Mouse (Mus musculus): ENCODE measurements around the gene Nr6a1. TPM values are rescaled to one million over a fixed set of nuclear protein-coding genes. Genes with fewer than 3 reads are reported as not detected.

Nr6a1 gene
- polyA plus RNA-seq, 1 experiment from 2014 or later = 1.9 TPM

- no peak overlapping the region for H3K27ac ChIP-seq (ENCODE audit: low read depth, low read length)
- no peak for ATAC-seq (replicated peaks; ENCODE audit: insufficient number of reproducible peaks, low FRiP score, low TSS enrichment)
- H3K9me3 ChIP-seq (replicated peaks; ENCODE audit: control insufficient read depth, low read length) = no peaks in the 10 kb centered on the region
- peak overlapping the region; percentile 38 for H3K4me3 ChIP-seq (ENCODE audit: low read depth, low read length)
- 4% methylated on average over 29 of the region's 29 CpGs for WGBS (ENCODE audit: insufficient replicate concordance)
- H3K4me2 ChIP-seq = peak overlapping the region; percentile 73
- peak overlapping the region; percentile 52; the same call in 1 of the 2 replicates for H3K9ac ChIP-seq (ENCODE audit: low read depth, low read length)
- H3K27me3 ChIP-seq (ENCODE audit: control insufficient read depth, insufficient read depth, low read length) = peaks cover 44% of the 10 kb centered on the region
- no peaks in the 10 kb centered on the region for H3K36me3 ChIP-seq (ENCODE audit: control insufficient read depth, insufficient read depth, low read length)
- 0 out of 2 replicates have a peak, but pooled peaks cover 2% of the 10 kb centered on the region for H3K4me1 ChIP-seq (ENCODE audit: control insufficient read depth, insufficient read depth, low read length)
Measured at GRCm38 (mm10) chr2:38688791-38689520, 238.5 kb downstream of the Nr6a1 start.

- Histone ChIP-seq H3K27ac (ENCODE audit: low read depth, low read length) (no peak overlapping the region), H3K4me1 (ENCODE audit: control insufficient read depth, insufficient read depth, low read length) (0 out of 2 replicates have a peak, but pooled peaks cover 2% of the 10 kb centered on the region), H3K27me3 (ENCODE audit: control insufficient read depth, insufficient read depth, low read length) (peaks cover 30% of the 10 kb centered on the region), H3K4me3 (ENCODE audit: low read depth, low read length) (no peak overlapping the region), H3K9me3 (replicated peaks; ENCODE audit: control insufficient read depth, low read length) (no peaks in the 10 kb centered on the region), H3K9ac (ENCODE audit: low read depth, low read length) (0 out of 2 replicates have a peak overlapping the region, but pooled peaks have one; percentile 10), H3K36me3 (ENCODE audit: control insufficient read depth, insufficient read depth, low read length) (no peaks in the 10 kb centered on the region), H3K4me2 (no peak overlapping the region)
- 70% methylated on average over 3 of the region's 3 CpGs for WGBS (ENCODE audit: insufficient replicate concordance)
- no peak for ATAC-seq (replicated peaks; ENCODE audit: insufficient number of reproducible peaks, low FRiP score, low TSS enrichment)
Measured at GRCm38 (mm10) chr2:38685746-38686145, 241.7 kb downstream of the Nr6a1 start.

GRCm38 (mm10) chr2:38683083-38683482, 244.4 kb downstream of the Nr6a1 start:
- no peak for ATAC-seq (replicated peaks; ENCODE audit: insufficient number of reproducible peaks, low FRiP score, low TSS enrichment)
- H3K27me3 ChIP-seq (ENCODE audit: control insufficient read depth, insufficient read depth, low read length) = peaks cover 17% of the 10 kb centered on the region
- WGBS (ENCODE audit: insufficient replicate concordance) = 64% methylated on average over 5 of the region's 5 CpGs

GRCm38 (mm10) chr2:38682209-38682608, 245.3 kb downstream of the Nr6a1 start:
- H3K4me2 ChIP-seq = no peak overlapping the region
- no peak overlapping the region for H3K4me3 ChIP-seq (ENCODE audit: low read depth, low read length)
- no peak overlapping the region for H3K27ac ChIP-seq (ENCODE audit: low read depth, low read length)

More at GRCm38 (mm10) chr2:38683083-38683482, 244.4 kb downstream of the Nr6a1 start:
- H3K27ac ChIP-seq (ENCODE audit: low read depth, low read length) = no peak overlapping the region
- no peak overlapping the region for H3K9ac ChIP-seq (ENCODE audit: low read depth, low read length)
- no peak overlapping the region for H3K4me2 ChIP-seq
- no peaks in the 10 kb centered on the region for H3K9me3 ChIP-seq (replicated peaks; ENCODE audit: control insufficient read depth, low read length)
- no peak overlapping the region for H3K4me3 ChIP-seq (ENCODE audit: low read depth, low read length)
- H3K36me3 ChIP-seq (ENCODE audit: control insufficient read depth, insufficient read depth, low read length) = no peaks in the 10 kb centered on the region
- H3K4me1 ChIP-seq (ENCODE audit: control insufficient read depth, insufficient read depth, low read length) = no peaks in the 10 kb centered on the region

GRCm38 (mm10) chr2:38678947-38679346, 248.5 kb downstream of the Nr6a1 start:
- no peak for ATAC-seq (replicated peaks; ENCODE audit: insufficient number of reproducible peaks, low FRiP score, low TSS enrichment)
- no peaks in the 10 kb centered on the region for H3K36me3 ChIP-seq (ENCODE audit: control insufficient read depth, insufficient read depth, low read length)
- peaks cover 5% of the 10 kb centered on the region; the same call in 1 of the 2 replicates for H3K27me3 ChIP-seq (ENCODE audit: control insufficient read depth, insufficient read depth, low read length)
- H3K9ac ChIP-seq (ENCODE audit: low read depth, low read length) = no peak overlapping the region
- H3K4me3 ChIP-seq (ENCODE audit: low read depth, low read length) = no peak overlapping the region
- no peak overlapping the region for H3K4me2 ChIP-seq
- no peaks in the 10 kb centered on the region for H3K4me1 ChIP-seq (ENCODE audit: control insufficient read depth, insufficient read depth, low read length)
- no peaks in the 10 kb centered on the region for H3K9me3 ChIP-seq (replicated peaks; ENCODE audit: control insufficient read depth, low read length)
- H3K27ac ChIP-seq (ENCODE audit: low read depth, low read length) = no peak overlapping the region

More at GRCm38 (mm10) chr2:38682209-38682608, 245.3 kb downstream of the Nr6a1 start:
- Histone ChIP-seq H3K4me1 (ENCODE audit: control insufficient read depth, insufficient read depth, low read length) (no peaks in the 10 kb centered on the region), H3K36me3 (ENCODE audit: control insufficient read depth, insufficient read depth, low read length) (no peaks in the 10 kb centered on the region), H3K9me3 (replicated peaks; ENCODE audit: control insufficient read depth, low read length) (no peaks in the 10 kb centered on the region), H3K9ac (ENCODE audit: low read depth, low read length) (no peak overlapping the region), H3K27me3 (ENCODE audit: control insufficient read depth, insufficient read depth, low read length) (peaks cover 11% of the 10 kb centered on the region)
- no peak for ATAC-seq (replicated peaks; ENCODE audit: insufficient number of reproducible peaks, low FRiP score, low TSS enrichment)
- 85% methylated on average over 5 of the region's 5 CpGs for WGBS (ENCODE audit: insufficient replicate concordance)

GRCm38 (mm10) chr2:38675366-38675969, 252.0 kb downstream of the Nr6a1 start:
- Histone ChIP-seq H3K27me3 (ENCODE audit: control insufficient read depth, insufficient read depth, low read length) (peaks cover 25% of the 10 kb centered on the region), H3K36me3 (ENCODE audit: control insufficient read depth, insufficient read depth, low read length) (no peaks in the 10 kb centered on the region), H3K4me3 (ENCODE audit: low read depth, low read length) (no peak overlapping the region), H3K4me2 (no peak overlapping the region), H3K27ac (ENCODE audit: low read depth, low read length) (no peak overlapping the region), H3K4me1 (ENCODE audit: control insufficient read depth, insufficient read depth, low read length) (no peaks in the 10 kb centered on the region), H3K9me3 (replicated peaks; ENCODE audit: control insufficient read depth, low read length) (no peaks in the 10 kb centered on the region), H3K9ac (ENCODE audit: low read depth, low read length) (no peak overlapping the region)
- no peak for ATAC-seq (replicated peaks; ENCODE audit: insufficient number of reproducible peaks, low FRiP score, low TSS enrichment)
- WGBS (ENCODE audit: insufficient replicate concordance) = 55% methylated on average over 9 of the region's 9 CpGs

Small RNA genes within 50 kb of the gene (microRNA-seq; reads per million reads assigned to microRNA genes)
- gene Mir181a-2 (ENCODE audit: borderline number of aligned reads) (162 reads per million, percentile 68 among the genes with 10 or more reads in this experiment), gene Mir181b-2 (ENCODE audit: borderline number of aligned reads) (696 reads per million, percentile 82 among the genes with 10 or more reads in this experiment)

Other genes with a start within 250 kb of the Nr6a1 start
- not detected in 2 replicates for gene Nr5a1, start 213.1 kb downstream of the Nr6a1 start, polyA plus RNA-seq (2014; fragmentation: Nextera tagmentation; extraction: Ambion mirVana)
- gene Olfml2a, start 4.3 kb upstream of the Nr6a1 start, polyA plus RNA-seq (2014; fragmentation: Nextera tagmentation; extraction: Ambion mirVana) = 2.1 and 3.7 TPM in 2 replicates
- gene Wdr38, start 69.8 kb upstream of the Nr6a1 start, polyA plus RNA-seq (2014; fragmentation: Nextera tagmentation; extraction: Ambion mirVana) = 0.65 and 1.3 TPM in 2 replicates
- 82.9 and 97.0 TPM in 2 replicates for gene Arpc5l, start 77.7 kb upstream of the Nr6a1 start, polyA plus RNA-seq (2014; fragmentation: Nextera tagmentation; extraction: Ambion mirVana)
- 768 and 887 TPM in 2 replicates for gene Rpl35, start 77.9 kb upstream of the Nr6a1 start, polyA plus RNA-seq (2014; fragmentation: Nextera tagmentation; extraction: Ambion mirVana)
- gene Golga1, start 137.9 kb upstream of the Nr6a1 start, polyA plus RNA-seq (2014; fragmentation: Nextera tagmentation; extraction: Ambion mirVana) = 19.3 and 23.2 TPM in 2 replicates

All from heart, embryonic 11.5 days (tissue).